Mouse (Mus musculus) small intestine, adult 2 months (tissue): ENCODE data around the gene Otogl.

Source experiments
- CTCF ChIP-seq: fragments of 200-500 bp; IDR thresholded peaks from 2 replicates; pipeline ENCODE4 v1.5.1; 2012; ENCODE audit warnings: low read depth, mild to moderate bottlenecking, control low read depth, inconsistent platforms, low read length, moderate library complexity, mixed read lengths; ENCODE audit not compliant: insufficient replicate concordance, insufficient read length; ENCODE audit errors: extremely low read depth
- POLR2A ChIP-seq: fragments of 200-500 bp; IDR thresholded peaks from 2 replicates; pipeline ENCODE4 v1.6.1; 2012; ENCODE audit warnings: low read depth, mild to moderate bottlenecking, control low read depth, inconsistent platforms, low read length, moderate library complexity

GRCm38 (mm10) chr10:107739815-107740214, 172.1 kb downstream of the Otogl start:
- TF ChIP-seq CTCF = no peak
- TF ChIP-seq POLR2A = no peak
